Mouse (Mus musculus): Measurements from ENCODE around the gene Hif3a. TPM values are rescaled to one million over a fixed set of nuclear protein-coding genes. Genes with fewer than 3 reads are reported as not detected.

The Hif3a gene
- total and polyA plus RNA-seq, 3 experiments = 8.0 to 37.9 TPM; not detected in 1

DNA sequence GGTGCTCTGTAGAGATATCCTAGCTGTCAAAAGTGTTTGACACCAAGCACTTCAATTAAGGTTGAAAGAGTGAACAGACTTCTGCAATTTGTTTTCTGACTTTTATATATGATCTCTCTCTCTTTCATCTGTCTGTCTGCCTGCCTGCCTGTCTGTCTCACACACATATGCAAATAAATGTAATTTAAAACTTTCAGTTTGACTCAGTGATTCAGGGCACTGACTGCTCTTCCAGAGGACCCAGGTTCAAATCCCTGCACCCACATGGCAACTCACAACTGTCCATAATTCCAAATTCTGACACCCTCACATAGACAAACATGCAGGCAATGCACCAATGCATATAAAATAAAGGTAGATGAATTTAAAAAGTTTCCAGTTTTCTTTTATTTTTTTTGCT, 4.8 kb upstream of the Hif3a start:
- Histone ChIP-seq H3K36me3 (ENCODE audit: control insufficient read depth in 1 of 2, insufficient read depth in 2 of 2, low read length in 2 of 2) (peaks cover 0 to 9% of the 10 kb centered on the region in 2 experiments; a peak in 2 of 4 replicates), H3K79me2 (ENCODE audit: control insufficient read depth, insufficient read depth, low read length, poor library complexity) (no peaks in the 10 kb centered on the region), H3K27ac (ENCODE audit: control insufficient read depth, low read depth, low read length) (no peak overlapping the region), H3K4me3 (ENCODE audit: control insufficient read depth in 1 of 2, insufficient read depth in 1 of 2, low read depth in 2 of 2, low read length in 2 of 2) (no peak overlapping the region), H3K4me1 (ENCODE audit: control insufficient read depth in 1 of 2, insufficient read depth in 2 of 2, low read length in 2 of 2) (peaks cover 6 to 21% of the 10 kb centered on the region in 2 experiments), H3K27me3 (ENCODE audit: control insufficient read depth in 1 of 2, insufficient read depth in 2 of 2, low read length in 2 of 2) (no peaks in the 10 kb centered on the region), H3K9ac (ENCODE audit: control insufficient read depth, low read depth, low read length, poor library complexity, severe bottlenecking) (no peak overlapping the region), H3K9me3 (replicated peaks; ENCODE audit: insufficient read depth, low read length) (no peaks in the 10 kb centered on the region)
- DNase-seq (ENCODE audit: low read depth, low spot score) = no peak
- TF ChIP-seq NELFE (IDR thresholded peaks at IDR 0.05; ENCODE audit: low read depth, low read length) (no peak), USF2 (IDR thresholded peaks at IDR 0.05; ENCODE audit: borderline replicate concordance in 1 of 2, insufficient read depth in 1 of 2, low read depth in 1 of 2, low read length in 2 of 2) (no peak), RAD21 (IDR thresholded peaks at IDR 0.05; ENCODE audit: low read depth, low read length) (no peak), RCOR1 (IDR thresholded peaks at IDR 0.05; ENCODE audit: low read depth, low read length) (no peak), TAL1 (IDR thresholded peaks at IDR 0.05; ENCODE audit: low read length) (no peak), ZKSCAN1 (IDR thresholded peaks at IDR 0.05; ENCODE audit: low read depth, low read length) (no peak), KAT2A (conservative IDR thresholded peaks at IDR 0.05; ENCODE audit: low read depth, low read length) (no peak), HCFC1 (IDR thresholded peaks at IDR 0.05; ENCODE audit: low read depth, low read length) (no peak), MAX (IDR thresholded peaks at IDR 0.05; ENCODE audit: low read length) (no peak), CHD2 (IDR thresholded peaks at IDR 0.05; ENCODE audit: low read length) (no peak), SMC3 (IDR thresholded peaks at IDR 0.05; ENCODE audit: low read depth, low read length) (no peak), POLR2AphosphoS2 (IDR thresholded peaks at IDR 0.05; ENCODE audit: low read length) (no peak), MAZ (IDR thresholded peaks at IDR 0.05; ENCODE audit: low read depth, low read length) (no peak), E2F4 (IDR thresholded peaks at IDR 0.05; ENCODE audit: borderline replicate concordance, low read depth, low read length) (no peak), ETS1 (IDR thresholded peaks at IDR 0.05; ENCODE audit: low read depth, low read length) (no peak), MXI1 (IDR thresholded peaks at IDR 0.05; ENCODE audit: low read depth, low read length) (no peak), MYC (IDR thresholded peaks at IDR 0.05; ENCODE audit: low read depth, low read length) (no peak), EP300 (IDR thresholded peaks at IDR 0.05; ENCODE audit: low read depth in 1 of 2, low read length in 2 of 2) (no peak), TCF12 (IDR thresholded peaks at IDR 0.05; ENCODE audit: low read depth, low read length) (no peak)

- peaks cover 0 to 9% of the 10 kb centered on the region in 2 experiments; a peak in 2 of 4 replicates for H3K36me3 ChIP-seq (ENCODE audit: control insufficient read depth in 1 of 2, insufficient read depth in 2 of 2, low read length in 2 of 2)
- H3K4me3 ChIP-seq (ENCODE audit: control insufficient read depth in 1 of 2, insufficient read depth in 1 of 2, low read depth in 2 of 2, low read length in 2 of 2) = no peak overlapping the region
- no peaks in the 10 kb centered on the region for H3K27me3 ChIP-seq (ENCODE audit: control insufficient read depth in 1 of 2, insufficient read depth in 2 of 2, low read length in 2 of 2)
- H3K4me1 ChIP-seq (ENCODE audit: control insufficient read depth in 1 of 2, insufficient read depth in 2 of 2, low read length in 2 of 2) = peaks cover 6 to 21% of the 10 kb centered on the region in 2 experiments
- H3K79me2 ChIP-seq (ENCODE audit: control insufficient read depth, insufficient read depth, low read length, poor library complexity) = no peaks in the 10 kb centered on the region
- DNase-seq (ENCODE audit: low read depth, low spot score) = peak; percentile 85
- H3K27ac ChIP-seq (ENCODE audit: control insufficient read depth, low read depth, low read length) = no peak overlapping the region
- H3K9me3 ChIP-seq (replicated peaks; ENCODE audit: insufficient read depth, low read length) = no peaks in the 10 kb centered on the region
- no peak overlapping the region for H3K9ac ChIP-seq (ENCODE audit: control insufficient read depth, low read depth, low read length, poor library complexity, severe bottlenecking)
- TF ChIP-seq MYB (IDR thresholded peaks at IDR 0.05; ENCODE audit: low read depth, low read length) (no peak), TBP (IDR thresholded peaks at IDR 0.05; ENCODE audit: low read depth, low read length) (no peak), SIN3A (IDR thresholded peaks at IDR 0.05; ENCODE audit: low read length) (peak; percentile 62; the same call in 1 of the 2 replicates), RCOR1 (IDR thresholded peaks at IDR 0.05; ENCODE audit: low read depth, low read length) (no peak), SMC3 (IDR thresholded peaks at IDR 0.05; ENCODE audit: low read depth, low read length) (peak; percentile 90), CTCF (IDR thresholded peaks at IDR 0.05 in 2 of 3, conservative IDR thresholded peaks at IDR 0.05 in 1 of 3; ENCODE audit: control insufficient read depth in 1 of 3, insufficient read depth in 1 of 3, low read depth in 2 of 3, low read length in 3 of 3, poor library complexity in 1 of 3, severe bottlenecking in 1 of 3) (peak; percentile 84 to 95 (median 85)), TAL1 (IDR thresholded peaks at IDR 0.05; ENCODE audit: low read length) (no peak), HCFC1 (IDR thresholded peaks at IDR 0.05; ENCODE audit: low read depth, low read length) (no peak), RAD21 (IDR thresholded peaks at IDR 0.05; ENCODE audit: low read depth, low read length) (peak; percentile 95), MEF2A (IDR thresholded peaks at IDR 0.05; ENCODE audit: extremely low read depth, insufficient replicate concordance, low read depth, low read length, poor library complexity, severe bottlenecking) (no peak), GABPA (IDR thresholded peaks at IDR 0.05; ENCODE audit: low read depth, low read length) (no peak), ZKSCAN1 (IDR thresholded peaks at IDR 0.05; ENCODE audit: low read depth, low read length) (no peak), ZNF384 (IDR thresholded peaks at IDR 0.05; ENCODE audit: low read depth, low read length) (no peak), BHLHE40 (IDR thresholded peaks at IDR 0.05; ENCODE audit: borderline replicate concordance, low read depth, low read length) (no peak), ETS1 (IDR thresholded peaks at IDR 0.05; ENCODE audit: low read depth, low read length) (no peak), ZC3H11A (IDR thresholded peaks at IDR 0.05; ENCODE audit: low read depth, low read length) (peak; percentile 91), USF1 (IDR thresholded peaks at IDR 0.05; ENCODE audit: low read depth, low read length) (no peak), JUND (IDR thresholded peaks at IDR 0.05; ENCODE audit: low read depth, low read length) (peak; percentile 44; the same call in 1 of the 2 replicates), ELF1 (IDR thresholded peaks at IDR 0.05; ENCODE audit: low read depth, low read length) (0 out of 2 replicates have a peak, but pooled peaks have one; percentile 33), MYC (IDR thresholded peaks at IDR 0.05; ENCODE audit: low read depth, low read length) (no peak)
Measured at GRCm38 (mm10) chr7:17066412-17066811, 4.2 kb upstream of the Hif3a start.

All from MEL (cell line).